Mouse (Mus musculus) cerebellum, postnatal 4 days (tissue): ENCODE measurements around the gene Csnk1g2.

Experiments
- DNase-seq, 2 experiments: peaks; one replicate each; pipeline ENCODE4 v3.0.0; 2022; ENCODE audit warnings: low spot score in 2 of 2, mixed read lengths in 1 of 2

The Csnk1g2 gene

GRCm38 (mm10) chr10:80622661-80623456 is at the start of gene Csnk1g2:
Csnk1g2 (plus strand) TSS chr10:80622838.
- DNase-seq: no peak

GRCm38 (mm10) chr10:80573944-80574343 is 48.7 kb upstream of the Csnk1g2 start:
- no peak for DNase-seq

- DNase-seq: no peak
Observed at GRCm38 (mm10) chr10:80574896-80575295, 47.7 kb upstream of the Csnk1g2 start.

GRCm38 (mm10) chr10:80575925-80576324 is 46.7 kb upstream of the Csnk1g2 start:
- DNase-seq: no peak

- DNase-seq: peak in 1 of 2 experiments; percentile 64
Observed at GRCm38 (mm10) chr10:80576351-80577194, 46.1 kb upstream of the Csnk1g2 start.

GRCm38 (mm10) chr10:80577195-80578130 is 45.2 kb upstream of the Csnk1g2 start, which contains the start of gene Klf16:
Klf16 (minus strand) TSS chr10:80577321.
- peak; percentile 84 to 92 for DNase-seq

- DNase-seq: peak; percentile 62 to 86
Observed at GRCm38 (mm10) chr10:80578131-80578750, 44.4 kb upstream of the Csnk1g2 start.

GRCm38 (mm10) chr10:80578911-80579310 is 43.7 kb upstream of the Csnk1g2 start:
- no peak for DNase-seq

- DNase-seq: no peak
Observed at GRCm38 (mm10) chr10:80583047-80583446, 39.6 kb upstream of the Csnk1g2 start.

- DNase-seq: no peak
Observed at GRCm38 (mm10) chr10:80584045-80584488, 38.6 kb upstream of the Csnk1g2 start.

- DNase-seq: no peak
Observed at GRCm38 (mm10) chr10:80584642-80585552, 37.7 kb upstream of the Csnk1g2 start.

- DNase-seq: no peak
Observed at GRCm38 (mm10) chr10:80585581-80585980, 37.1 kb upstream of the Csnk1g2 start.

GRCm38 (mm10) chr10:80586407-80587304 is 36.0 kb upstream of the Csnk1g2 start:
- no peak for DNase-seq

- DNase-seq: no peak
Observed at GRCm38 (mm10) chr10:80587305-80587657, 35.4 kb upstream of the Csnk1g2 start.

- DNase-seq: no peak
Observed at GRCm38 (mm10) chr10:80589127-80589878, 33.3 kb upstream of the Csnk1g2 start.

- DNase-seq: peak; percentile 90 to 94
Observed at GRCm38 (mm10) chr10:80589879-80590854, 32.5 kb upstream of the Csnk1g2 start, which contains the start of gene Abhd17a. Abhd17a (minus strand) TSS chr10:80590341.

- no peak for DNase-seq
Observed at GRCm38 (mm10) chr10:80596318-80596717, 26.3 kb upstream of the Csnk1g2 start.
